ENCODE assay signal across 9 mouse cellular contexts in genomic region chr8:114206421-114206983, GRCm38 (mm10). TPM values are rescaled to one million over a fixed set of nuclear protein-coding genes. Genes with fewer than 3 reads are reported as not detected.
A peak's percentile ranks its signal among the peaks of the same experiment; 100 is the strongest.
DNase-seq lines count a peak whose midpoint lies in the region; ATAC-seq lines count a peak whose summit lies in the region.
"Had no signal": no experiment of that assay in that cellular context is flagged by ENCODE, and none has a peak within 500 bp of the region (broad histone marks: within the 10 kb centered on the region; RNA-seq: fewer than 3 reads in every experiment).

No protein-coding gene starts in this region.

- ATAC-seq in limb, embryonic 15.5 days (ENCODE audit: insufficient number of reproducible peaks, low FRiP score, low TSS enrichment, low read depth), result no peak
- no peak for ATAC-seq in liver, embryonic 12.5 days

- peaks cover 7% of the 10 kb centered on the region for H3K36me3 ChIP-seq in forebrain, embryonic 10.5 days (replicated peaks)
- H3K36me3 ChIP-seq in limb, embryonic 15.5 days, result no peaks in the 10 kb centered on the region
- H3K36me3 ChIP-seq in liver, embryonic 12.5 days, result no peaks in the 10 kb centered on the region

- H3K9ac ChIP-seq in limb, embryonic 15.5 days, result no peak overlapping the region
- no peak overlapping the region for H3K9ac ChIP-seq in liver, embryonic 12.5 days
- H3K9ac ChIP-seq: liver, embryonic 14.5 days had no signal

- 3% methylated on average over 8 of the region's 8 CpGs for WGBS in forebrain, embryonic 10.5 days
- WGBS in limb, embryonic 15.5 days, result 2% methylated on average over 8 of the region's 8 CpGs
- WGBS in liver, embryonic 12.5 days (ENCODE audit: insufficient replicate concordance), result 12% methylated on average over 8 of the region's 8 CpGs

- peaks cover 36% of the 10 kb centered on the region for H3K27me3 ChIP-seq in forebrain, embryonic 10.5 days (ENCODE audit: poor library complexity, severe bottlenecking)
- H3K27me3 ChIP-seq in limb, embryonic 15.5 days, result peaks cover 31% of the 10 kb centered on the region
- H3K27me3 ChIP-seq in liver, embryonic 12.5 days (replicated peaks), result peaks cover 44% of the 10 kb centered on the region

- peaks cover 29% of the 10 kb centered on the region for H3K4me1 ChIP-seq in forebrain, embryonic 10.5 days
- H3K4me1 ChIP-seq in limb, embryonic 15.5 days, result peaks cover 14% of the 10 kb centered on the region
- H3K4me1 ChIP-seq in liver, embryonic 12.5 days, result no peaks in the 10 kb centered on the region

- peak; percentile 15 for DNase-seq in ES-CJ7 (ENCODE audit: low read depth, low spot score)
- peak; percentile 43 to 46 for DNase-seq in cerebellum, adult 18-20 months
- DNase-seq in forebrain, embryonic 10.5 days (ENCODE audit: extremely low spot score, low spot score), result peak; percentile 16
- DNase-seq in B cell, adult 2 months, result no peak
- no peak for DNase-seq in natural killer cell, adult 2 months (ENCODE audit: low spot score in 2 of 2)
- DNase-seq: thymus, postnatal 14 days had no signal

- H3K4me3 ChIP-seq in forebrain, embryonic 10.5 days, result peak overlapping the region; percentile 70
- peak overlapping the region; percentile 49 for H3K4me3 ChIP-seq in limb, embryonic 15.5 days
- H3K4me3 ChIP-seq in liver, embryonic 12.5 days, result no peak overlapping the region

- H3K9me3 ChIP-seq in forebrain, embryonic 10.5 days, result peaks cover 4% of the 10 kb centered on the region; the same call in 1 of the 2 replicates
- H3K9me3 ChIP-seq in limb, embryonic 15.5 days, result no peaks in the 10 kb centered on the region
- H3K9me3 ChIP-seq in liver, embryonic 12.5 days (replicated peaks), result 0 out of 2 replicates have a peak, but pooled peaks cover 4% of the 10 kb centered on the region

- peak overlapping the region; percentile 83 for H3K4me2 ChIP-seq in limb, embryonic 15.5 days
- no peak overlapping the region for H3K4me2 ChIP-seq in liver, embryonic 12.5 days

- H3K27ac ChIP-seq in forebrain, embryonic 10.5 days, result no peak overlapping the region
- H3K27ac ChIP-seq in limb, embryonic 15.5 days, result no peak overlapping the region
- no peak overlapping the region for H3K27ac ChIP-seq in liver, embryonic 12.5 days
- H3K27ac ChIP-seq: liver, embryonic 14.5 days had no signal

RNA-seq across cellular contexts. Expression of gene Vat1l, which starts 1.1 kb away (rescaled TPM):
- 7.4 and 8.9 TPM in 2 replicates for polyA plus RNA-seq in forebrain, embryonic 10.5 days (2016; fragmentation: Nextera tagmentation; extraction: Ambion mirVana)
- 4.3 and 5.6 TPM in 2 replicates for polyA plus RNA-seq in limb, embryonic 15.5 days (2015; fragmentation: Nextera tagmentation; extraction: Ambion mirVana)
- polyA plus RNA-seq in liver, embryonic 12.5 days (2016; fragmentation: Nextera tagmentation; extraction: Ambion mirVana), result 0.14 and 0.33 TPM in 2 replicates

Comparison
In these comparisons a context has a peak if more than half of its experiments do, and no peak if none do; other contexts are left out.
1. DNase-seq: peak in ES-CJ7 (single experiment), cerebellum, adult 18-20 months (2 of 2) and forebrain, embryonic 10.5 days (single experiment); none in B cell, adult 2 months (0 of 2) and natural killer cell, adult 2 months (0 of 2).